In the genomic region with DNA sequence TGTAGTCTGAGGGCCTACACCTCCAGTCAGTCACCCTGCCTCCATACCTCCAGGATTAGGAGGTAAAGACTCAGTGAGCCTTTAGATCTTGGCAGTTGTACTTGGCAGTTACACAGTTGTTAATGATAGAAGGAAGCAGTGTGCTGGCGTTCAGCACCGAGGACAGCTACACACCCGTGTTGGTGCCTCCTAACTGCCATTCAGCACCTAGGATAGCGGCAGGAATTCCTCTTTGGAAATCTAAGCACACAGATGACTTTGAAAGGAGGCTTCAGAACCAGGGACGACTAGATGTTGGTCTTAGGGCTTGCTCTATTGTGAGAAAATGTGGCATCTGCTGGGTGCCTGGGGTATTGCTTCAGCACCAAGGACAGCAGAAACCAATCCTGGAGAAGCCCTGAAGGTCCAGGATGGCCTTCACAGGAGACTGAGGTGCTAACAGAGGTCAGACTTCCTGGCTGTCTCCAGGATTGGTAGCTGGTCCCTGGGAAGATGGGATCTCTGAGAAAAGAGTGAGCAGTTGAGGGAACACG, we compare ENCODE assay signal across 8 mouse cellular contexts. TPM values are rescaled to one million over a fixed set of nuclear protein-coding genes. Genes with fewer than 3 reads are reported as not detected.
DNase-seq lines count a peak whose midpoint lies in the region; ATAC-seq and TF ChIP-seq lines count a peak whose summit lies in the region.

No protein-coding gene starts in this region.

- no peaks in the 10 kb centered on the region for H3K27me3 ChIP-seq in kidney, embryonic 15.5 days

- DNase-seq in left cerebral cortex, postnatal 4 days: peak; percentile 38
- no peak for DNase-seq in left cerebral cortex, adult 8-10 months (ENCODE audit: low spot score in 2 of 2)
- peak; percentile 86 for DNase-seq in adipocyte (ENCODE audit: low spot score)
- DNase-seq in gastrocnemius, adult 2 months: peak; percentile 70
- DNase-seq in lung, postnatal 4 days: peak; percentile 62 to 80
- DNase-seq in thymus, postnatal 4 days: peak; percentile 69
- no peak for DNase-seq in cerebellum, adult 9-11 months

- 0 out of 2 replicates have a peak, but pooled peaks have one; percentile 12 for ATAC-seq in kidney, embryonic 15.5 days (replicated peaks; ENCODE audit: low FRiP score)

- H3K27ac ChIP-seq in gastrocnemius, adult 2 months: no peak overlapping the region
- no peak overlapping the region for H3K27ac ChIP-seq in kidney, embryonic 15.5 days

- H3K4me2 ChIP-seq in kidney, embryonic 15.5 days: no peak overlapping the region

- H3K4me1 ChIP-seq in kidney, embryonic 15.5 days: no peaks in the 10 kb centered on the region

- intact Hi-C loops in left cerebral cortex, postnatal 4 days (cut with DNase I): no loop called here
- intact Hi-C loops in gastrocnemius, adult 2 months (cut with DNase I): no loop called here

- TF ChIP-seq CTCF in gastrocnemius, adult 2 months (IDR thresholded peaks at IDR 0.05): no peak

- peaks cover 97% of the 10 kb centered on the region for H3K36me3 ChIP-seq in kidney, embryonic 15.5 days

- H3K4me3 ChIP-seq in gastrocnemius, adult 2 months: no peak overlapping the region
- H3K4me3 ChIP-seq in kidney, embryonic 15.5 days (replicated peaks): no peak overlapping the region

- WGBS in kidney, embryonic 15.5 days: 14% methylated on average over 6 of the region's 6 CpGs

- H3K9ac ChIP-seq in kidney, embryonic 15.5 days: no peak overlapping the region

- no peaks in the 10 kb centered on the region for H3K9me3 ChIP-seq in kidney, embryonic 15.5 days (replicated peaks)

RNA-seq across cellular contexts. Expression of a gene that starts 19.3 kb away (rescaled TPM):
- total RNA-seq in left cerebral cortex, postnatal 4 days (2021): under 1 TPM; 0.84 to 0.91 TPM
- total RNA-seq in left cerebral cortex, adult 8-10 months (2022): under 1 TPM; 0.23 to 0.55 (median 0.42) TPM
- under 1 TPM in 1 of 2 experiments, not detected in 1; 0.11 TPM for total RNA-seq in gastrocnemius, adult 2 months (2021)
- polyA plus RNA-seq in kidney, embryonic 15.5 days (2015; fragmentation: Nextera tagmentation; extraction: Ambion mirVana): 2.1 and 2.7 TPM in 2 replicates

RNA-seq across cellular contexts. Expression of a gene that starts 21.9 kb away (rescaled TPM):
- total RNA-seq in left cerebral cortex, postnatal 4 days (2021): 10 to 100 TPM; 19.6 to 25.9 TPM
- total RNA-seq in left cerebral cortex, adult 8-10 months (2022): 10 to 100 TPM; 26.8 to 33.5 (median 30.9) TPM
- 10 to 100 TPM; 17.1 to 22.9 TPM for total RNA-seq in gastrocnemius, adult 2 months (2021)
- polyA plus RNA-seq in kidney, embryonic 15.5 days (2015; fragmentation: Nextera tagmentation; extraction: Ambion mirVana): 42.7 and 47.8 TPM in 2 replicates

RNA-seq across cellular contexts. Expression of a gene that starts 45.8 kb away (rescaled TPM):
- 10 to 100 TPM; 50.3 to 51.1 TPM for total RNA-seq in left cerebral cortex, postnatal 4 days (2021)
- total RNA-seq in left cerebral cortex, adult 8-10 months (2022): 10 to 100 TPM; 28.7 to 31.4 (median 30.2) TPM
- 10 to 100 TPM; 21.8 to 26.6 TPM for total RNA-seq in gastrocnemius, adult 2 months (2021)
- polyA plus RNA-seq in kidney, embryonic 15.5 days (2015; fragmentation: Nextera tagmentation; extraction: Ambion mirVana): 93.5 and 100 TPM in 2 replicates

RNA-seq across cellular contexts. Expression of a gene that starts 46.1 kb away (rescaled TPM):
- 1 to 10 TPM; 1.0 TPM for total RNA-seq in left cerebral cortex, postnatal 4 days (2021)
- 1 to 10 TPM; 2.1 to 8.4 (median 5.8) TPM for total RNA-seq in left cerebral cortex, adult 8-10 months (2022)
- total RNA-seq in gastrocnemius, adult 2 months (2021): 1 to 10 TPM; 1.6 to 3.3 TPM
- 1.1 and 1.7 TPM in 2 replicates for polyA plus RNA-seq in kidney, embryonic 15.5 days (2015; fragmentation: Nextera tagmentation; extraction: Ambion mirVana)

RNA-seq across cellular contexts. Expression of a gene that starts 46.3 kb away (rescaled TPM):
- 10 to 100 TPM; 22.6 to 23.5 TPM for total RNA-seq in left cerebral cortex, postnatal 4 days (2021)
- total RNA-seq in left cerebral cortex, adult 8-10 months (2022): 10 to 100 TPM; 23.8 to 26.8 (median 24.2) TPM
- total RNA-seq in gastrocnemius, adult 2 months (2021): 100 to 1,000 TPM in 1 of 2 experiments, 10 to 100 TPM in 1; 74.7 to 115 TPM
- polyA plus RNA-seq in kidney, embryonic 15.5 days (2015; fragmentation: Nextera tagmentation; extraction: Ambion mirVana): 4.2 and 4.3 TPM in 2 replicates

Comparison
In these comparisons a context has a peak if more than half of its experiments do, and no peak if none do; other contexts are left out.
1. DNase-seq: peak in left cerebral cortex, postnatal 4 days (single experiment), adipocyte (single experiment), gastrocnemius, adult 2 months (single experiment), lung, postnatal 4 days (2 of 2) and thymus, postnatal 4 days (single experiment); none in left cerebral cortex, adult 8-10 months (0 of 2) and cerebellum, adult 9-11 months (single experiment).